Mouse (Mus musculus) adrenal gland, adult 18-20 months (tissue): Measurements from ENCODE around the gene Sesn2. TPM values are rescaled to one million over a fixed set of nuclear protein-coding genes. Genes with fewer than 3 reads are reported as not detected.
"Not testable (repeated sequence)": the region's sequence is repeated elsewhere in the genome, so short reads cannot be mapped to it uniquely, and the experiment has no call there.

Experiments
- DNase-seq, 2 experiments: peaks; one replicate each; pipeline ENCODE4 v3.0.0; 2021 to 2022; ENCODE audit warnings: low spot score in 2 of 2
- long read RNA-seq, 2 experiments: library from polyadenylated mRNA; stranded (forward); transcript quantifications; one replicate each; pipeline ENCODE4 v2.0.0; 2021
- total RNA-seq, 2 experiments: library from RNA; stranded (reverse); gene quantifications; 1 replicate in 1 of 2; 2 replicates in 1 of 2; pipeline ENCODE4 v1.2.3; 2021

Gene Sesn2
- total RNA-seq = 10 to 100 TPM; 20.5 to 21.5 TPM
- long read RNA-seq, experiment 1, transcript Sesn2-201 (10 exons, 3,475 nt) = major isoform, 37 of 42 reads
- long read RNA-seq, experiment 1, partial matches to known transcripts = 4 of 42 reads
- long read RNA-seq, experiment 1, other reads (novel, unspliced or antisense) = 1 of 42 reads
- long read RNA-seq, experiment 2, partial matches to known transcripts = 3 of 9 reads
- long read RNA-seq, experiment 2, other reads (novel, unspliced or antisense) = 3 of 9 reads

DNA sequence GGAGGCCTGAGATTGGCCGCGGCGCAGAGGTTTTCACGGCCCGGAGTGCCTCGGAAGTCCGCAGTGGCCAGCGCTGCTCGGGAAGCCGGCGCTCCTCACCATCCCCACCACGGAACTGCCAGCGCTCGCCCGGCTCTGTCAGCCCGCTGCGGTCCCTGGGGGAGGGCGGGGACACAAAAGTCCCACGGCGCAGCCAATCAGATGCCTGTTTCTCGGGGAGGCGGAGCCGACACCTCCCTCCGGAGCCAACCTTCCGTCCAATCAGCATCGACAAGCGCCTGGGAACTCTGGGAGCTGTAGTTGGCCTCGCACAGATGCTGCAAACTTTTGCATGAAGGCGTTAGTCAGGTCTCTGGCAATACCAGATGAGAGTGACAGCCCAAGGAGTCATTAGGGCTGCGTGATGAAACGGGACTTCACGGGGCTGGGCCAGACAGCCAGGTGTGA is at the start of gene Sesn2:
Gene Sesn2 (minus strand): TSS at position 150 of the 447 bp plus-strand sequence.
- peak; percentile 97 to 99 for DNase-seq

DNA sequence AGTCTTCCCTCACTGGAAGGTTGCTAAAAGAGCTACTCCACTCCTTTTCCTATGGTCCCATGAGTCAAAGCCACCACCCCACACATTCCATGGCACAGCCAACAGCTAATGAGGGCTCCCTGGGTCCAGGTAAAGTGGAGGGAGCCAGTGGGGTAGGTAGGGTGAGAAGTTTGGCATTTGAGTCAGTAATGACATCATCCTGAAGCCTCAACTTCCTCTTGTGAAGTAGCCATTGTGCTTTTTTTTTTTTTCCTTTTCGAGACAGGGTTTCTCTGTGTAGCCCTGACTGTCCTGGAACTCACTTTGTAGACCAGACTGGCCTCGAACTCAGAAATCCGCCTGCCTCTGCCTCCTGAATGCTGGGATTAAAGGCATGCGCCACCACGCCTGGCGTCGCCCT is 45.2 kb upstream of the Sesn2 start:
- not testable (repeated sequence) for DNase-seq

DNA sequence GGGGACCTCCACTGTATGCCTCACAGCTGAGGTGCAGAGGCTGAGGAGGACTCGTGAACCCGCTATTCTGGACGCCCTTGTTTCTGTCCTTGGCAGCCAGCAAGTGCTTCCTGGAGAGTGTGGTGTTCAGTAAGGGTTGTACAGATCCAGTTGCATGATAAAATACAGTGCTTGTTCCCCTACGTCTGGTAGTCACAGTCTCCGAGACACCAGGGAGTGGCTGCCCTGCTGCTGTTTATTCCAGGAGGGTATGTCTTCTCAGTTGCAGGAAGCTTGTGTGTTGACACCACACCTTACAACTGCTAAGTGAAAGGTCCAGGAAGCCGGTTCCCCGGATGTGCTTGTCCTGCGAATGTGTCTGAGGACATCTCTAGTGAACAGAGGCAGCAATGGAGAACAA is 44.4 kb upstream of the Sesn2 start:
- no peak for DNase-seq

DNA sequence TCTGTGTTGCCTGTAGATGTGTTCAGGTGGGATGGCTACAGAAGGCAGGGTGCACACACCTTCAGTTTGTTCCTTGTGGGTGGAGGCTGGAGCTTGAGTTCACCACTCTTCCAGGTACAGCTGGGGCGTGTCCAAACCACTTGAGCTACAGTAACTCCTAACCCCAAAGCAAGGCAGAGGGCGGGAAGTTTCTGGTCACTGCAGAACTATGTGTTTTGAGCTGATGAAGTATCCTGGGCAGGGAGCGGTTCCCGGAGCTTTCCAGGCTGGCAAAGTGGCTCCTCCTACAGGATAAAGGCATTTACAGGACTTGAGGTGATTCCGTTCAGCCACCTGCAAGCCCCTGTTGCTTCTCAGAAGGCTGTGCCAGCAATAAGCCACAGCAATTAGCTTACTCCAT is 43.9 kb upstream of the Sesn2 start:
- DNase-seq = no peak

DNA sequence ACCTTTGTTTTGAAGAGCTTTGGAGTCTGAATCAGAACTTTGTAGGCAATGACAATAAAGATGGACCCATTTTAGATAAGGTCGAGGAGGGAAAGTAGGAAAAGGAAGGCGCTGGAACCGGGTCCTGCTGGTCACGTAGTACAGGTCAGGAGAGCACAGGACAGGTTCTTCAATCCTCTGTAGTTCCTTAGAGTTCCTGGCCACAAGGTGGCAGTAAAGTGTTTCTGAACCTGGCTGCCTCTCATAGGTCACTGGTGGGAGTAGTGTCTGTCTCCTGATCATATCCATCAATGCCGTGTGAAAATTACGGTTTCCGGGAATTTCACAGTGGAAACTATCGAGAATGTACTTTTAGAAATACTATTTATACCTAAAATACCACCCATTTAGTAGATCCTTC is 35.5 kb upstream of the Sesn2 start:
- DNase-seq = peak; percentile 58 to 72

DNA sequence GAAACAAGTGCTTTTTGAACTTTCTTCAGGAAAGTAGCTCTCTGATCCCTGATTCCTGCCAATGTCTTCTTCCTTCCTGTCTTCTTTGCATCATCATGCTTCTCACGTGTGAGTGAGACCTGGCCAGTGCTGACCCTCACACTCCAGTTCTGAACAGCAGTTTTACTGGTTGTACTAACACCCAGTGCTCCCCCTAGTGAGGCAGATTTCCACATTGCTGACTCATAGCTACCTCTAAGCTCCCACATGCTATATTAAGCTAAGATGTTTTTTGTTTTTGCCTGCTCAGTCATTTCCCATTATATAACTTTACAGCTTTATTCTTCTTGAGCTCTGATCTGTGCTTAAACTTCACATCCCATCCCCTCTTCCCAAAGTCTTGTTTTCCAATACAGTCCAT is 32.4 kb upstream of the Sesn2 start:
- DNase-seq = no peak

DNA sequence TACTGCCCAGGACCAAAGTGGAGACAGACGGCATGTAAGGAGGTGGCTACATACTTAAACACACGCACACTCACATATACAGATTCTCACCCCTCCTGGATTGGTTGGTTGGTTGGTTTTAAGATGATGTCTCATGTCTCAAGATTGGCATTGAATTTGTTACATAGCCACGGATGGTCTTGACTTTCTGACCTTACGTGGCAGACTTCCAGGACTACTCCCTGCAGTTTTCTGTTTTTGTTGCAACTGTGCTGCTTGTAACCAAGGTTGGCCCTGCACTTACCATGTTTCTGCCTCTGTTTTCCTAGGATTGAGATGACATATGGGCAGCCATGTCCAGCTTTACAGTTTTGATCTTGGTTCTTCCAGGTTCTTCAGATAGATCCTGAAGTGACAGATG is 31.1 kb upstream of the Sesn2 start:
- peak in 1 of 2 experiments; percentile 39 for DNase-seq

DNA sequence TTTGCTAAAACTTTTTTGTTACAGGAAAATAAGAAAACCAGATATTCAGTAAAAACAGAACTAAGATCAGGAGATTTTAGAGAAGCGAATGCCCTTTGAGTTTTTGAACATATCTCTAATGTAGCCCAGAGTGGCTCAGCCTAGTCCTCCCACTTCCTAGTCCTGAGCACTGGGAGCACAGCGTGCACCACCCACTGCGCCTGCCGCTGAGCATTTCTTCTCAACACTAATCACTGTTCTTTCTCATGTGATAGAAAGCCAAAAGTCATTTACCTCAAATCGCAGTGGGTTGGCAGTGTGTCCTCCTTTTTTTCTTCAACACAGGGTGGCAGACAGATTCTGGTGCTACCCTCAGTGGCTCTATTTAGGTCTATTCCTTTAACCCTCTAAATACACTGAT is 29.2 kb upstream of the Sesn2 start:
- no peak for DNase-seq

DNA sequence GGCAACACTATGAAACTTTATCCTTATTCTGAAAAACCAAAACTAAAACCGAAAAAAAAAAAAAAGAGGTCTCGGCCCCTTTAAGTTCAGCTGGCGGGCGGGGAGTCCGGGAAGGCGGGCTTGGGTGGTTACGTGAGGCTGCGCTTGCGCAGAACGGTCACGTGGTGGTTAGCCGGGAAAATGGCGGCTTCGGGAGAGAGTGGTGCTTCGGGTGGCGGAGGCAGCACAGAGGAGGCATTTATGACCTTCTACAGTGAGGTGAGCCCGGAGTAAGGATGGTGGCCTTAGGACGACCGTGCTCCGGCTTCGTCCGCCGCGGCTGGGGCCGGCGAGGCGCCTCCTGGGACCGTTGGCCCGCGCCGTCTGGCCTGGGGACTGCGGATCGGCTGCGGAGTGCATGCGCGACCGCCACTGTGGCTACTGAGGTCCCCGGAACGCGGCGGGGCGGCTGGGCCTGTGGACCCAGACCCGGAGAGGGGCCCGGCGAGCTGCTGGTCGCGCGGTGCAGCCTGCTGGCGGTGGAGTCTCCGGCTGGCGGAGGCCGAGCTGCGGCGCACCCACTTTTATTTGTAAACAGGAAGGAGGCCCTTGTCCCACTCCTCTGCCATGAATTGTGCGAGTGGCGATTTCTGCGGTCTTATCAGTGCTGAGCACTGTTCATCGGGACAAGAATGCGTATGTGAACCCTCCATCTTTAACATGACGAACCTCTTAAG is 25.3 kb upstream of the Sesn2 start, which contains the start of gene Dnajc8:
Gene Dnajc8 (plus strand): TSS at position 145 of the 716 bp plus-strand sequence.
- DNase-seq = peak; percentile 95

DNA sequence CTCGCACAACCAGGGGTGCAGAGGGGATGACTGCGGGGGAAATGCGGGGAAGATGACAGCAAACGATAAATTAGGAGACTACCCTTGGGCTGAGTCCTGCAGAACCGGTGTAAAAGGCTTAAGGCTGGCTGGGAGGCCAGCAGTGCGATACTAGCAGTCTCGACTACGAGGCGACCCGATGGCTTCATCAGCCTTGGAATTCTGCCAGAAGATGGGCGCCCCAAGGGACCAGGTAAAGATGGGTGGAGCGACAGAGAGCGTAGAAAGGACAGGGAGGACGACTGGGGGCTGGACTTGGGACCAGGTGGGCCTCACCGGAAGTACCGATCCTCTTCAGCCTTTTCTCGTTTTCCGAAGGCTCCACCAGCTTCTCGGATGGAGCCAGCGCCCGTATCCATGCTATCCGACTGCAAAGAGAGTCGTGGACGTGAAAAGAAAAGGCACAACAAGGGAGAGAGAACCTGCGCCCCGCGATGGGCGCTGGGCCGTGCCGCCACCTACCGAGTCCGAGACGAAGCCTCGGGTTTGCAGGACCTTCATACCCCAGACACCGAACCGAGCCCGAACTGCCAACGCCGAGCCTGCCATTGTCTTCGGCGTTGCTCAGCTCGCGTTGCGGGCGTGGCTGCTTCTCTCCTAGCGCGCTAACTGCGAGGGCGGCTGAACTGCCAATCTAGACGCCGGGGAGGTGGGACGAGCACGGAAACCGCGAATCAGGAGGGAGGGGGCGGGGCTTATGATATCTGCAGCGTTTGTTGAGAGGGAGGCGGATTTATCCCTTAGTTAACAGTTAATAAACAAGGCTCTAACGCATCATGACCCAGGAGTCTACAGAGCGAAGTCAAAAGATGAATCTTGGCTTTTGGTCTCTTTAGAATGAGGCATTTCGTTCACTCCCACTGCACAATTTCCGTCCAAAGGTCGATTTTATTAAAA is 22.9 kb upstream of the Sesn2 start, which contains the start of gene Atpif1:
Gene Atpif1 (minus strand): TSS at position 679 of the 936 bp plus-strand sequence.
- peak; percentile 80 for DNase-seq

DNA sequence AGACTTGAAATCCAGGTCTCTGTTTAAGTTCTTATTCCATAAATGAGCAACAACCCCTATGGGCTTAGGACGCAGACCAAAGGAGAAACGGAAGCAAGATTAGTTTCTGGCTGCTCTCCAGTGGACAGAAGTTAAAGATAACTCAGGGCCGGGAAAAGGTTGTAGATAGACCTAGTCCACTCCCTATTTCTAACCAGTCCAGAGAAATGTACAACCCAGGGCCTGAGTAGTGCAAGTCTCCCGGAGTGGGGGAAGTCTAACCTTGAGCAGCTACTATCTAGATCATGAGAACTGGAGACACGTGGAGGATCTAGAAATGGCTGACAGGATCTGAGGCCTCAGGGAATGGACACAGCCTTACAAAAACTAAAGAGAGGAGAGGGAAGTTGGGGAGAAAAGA is 22.2 kb upstream of the Sesn2 start:
- DNase-seq = no peak

DNA sequence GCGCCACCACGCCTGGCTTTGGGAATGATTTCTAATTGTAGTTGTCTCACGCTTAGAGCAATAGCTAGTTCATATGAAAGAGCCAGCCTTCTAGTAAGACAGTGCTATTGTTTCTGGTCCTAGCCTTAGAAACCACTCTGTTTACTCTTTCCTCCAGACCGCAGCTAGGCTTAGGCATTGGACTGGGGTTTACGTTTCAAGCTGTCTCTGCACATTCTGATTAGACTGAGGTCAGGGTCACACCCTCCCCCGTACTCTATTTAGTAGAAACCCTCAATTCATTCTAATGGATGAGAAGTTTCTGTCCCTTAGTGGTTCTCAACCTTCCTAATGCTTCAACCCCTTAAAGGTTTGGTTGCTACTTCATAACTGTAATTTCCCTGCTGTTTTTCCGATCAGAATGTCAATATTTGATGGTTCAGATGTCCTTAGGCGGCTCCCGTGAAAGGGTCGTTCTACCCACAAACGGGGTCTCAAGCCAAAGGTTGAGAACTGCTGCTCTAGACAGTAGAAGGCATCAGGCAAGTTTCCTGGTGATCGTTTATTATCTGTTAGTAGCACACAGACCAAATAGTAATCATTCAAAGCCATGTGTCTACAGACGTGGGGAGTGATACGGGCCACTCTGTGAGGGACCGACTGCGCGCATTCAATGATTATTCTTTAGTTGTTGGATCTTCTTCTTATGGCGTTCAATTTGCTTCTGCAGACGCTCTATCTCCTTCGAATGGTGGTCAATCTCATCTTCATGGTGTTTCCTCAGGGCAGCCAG is 19.9 kb upstream of the Sesn2 start:
- no peak for DNase-seq

DNA sequence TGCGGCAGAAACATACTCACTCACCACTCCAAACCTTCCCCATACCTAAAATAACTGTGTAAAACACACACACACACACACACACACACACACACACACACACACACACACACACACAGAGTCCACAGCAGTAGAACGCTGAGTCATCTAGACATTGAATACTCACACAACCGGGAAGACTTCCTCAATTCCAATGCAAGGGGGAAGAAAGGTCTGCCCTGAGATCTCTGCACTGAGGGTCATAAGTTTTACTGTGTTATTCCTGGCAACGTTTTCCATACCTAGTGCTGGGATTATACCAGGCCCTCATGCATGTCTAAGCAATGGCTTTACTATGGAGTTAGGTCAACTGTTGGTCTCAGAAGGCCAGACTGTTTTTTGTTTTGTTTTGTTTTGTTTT is 19.0 kb upstream of the Sesn2 start:
- no peak for DNase-seq

DNA sequence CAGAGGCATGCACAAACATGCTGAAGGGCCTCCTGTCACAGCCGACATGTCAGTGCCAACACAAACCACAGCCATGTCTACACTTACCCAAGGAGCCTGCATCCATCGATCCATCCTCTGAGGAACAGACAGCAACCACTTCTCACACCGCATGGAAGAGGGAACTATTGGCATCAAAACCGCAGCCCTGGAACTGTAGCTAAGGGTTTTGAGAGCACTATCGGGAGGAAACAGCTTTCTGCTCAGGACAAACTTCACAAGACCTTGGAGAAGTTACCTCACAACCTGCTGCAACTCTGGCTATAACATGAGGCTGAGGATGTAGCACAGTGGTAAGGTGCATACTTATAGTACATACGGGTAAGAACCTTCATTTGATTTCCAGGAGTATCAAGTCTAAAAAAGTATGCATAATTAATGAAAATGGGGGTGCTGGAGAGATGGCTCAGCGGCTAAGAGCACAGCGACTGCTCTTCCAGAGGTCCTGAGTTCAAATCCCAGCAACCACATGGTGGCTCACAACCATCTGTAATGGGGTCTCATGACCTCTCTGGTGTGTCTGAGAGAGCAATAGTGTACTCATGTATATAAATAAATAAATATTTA is 17.7 kb upstream of the Sesn2 start:
- DNase-seq = no peak

DNA sequence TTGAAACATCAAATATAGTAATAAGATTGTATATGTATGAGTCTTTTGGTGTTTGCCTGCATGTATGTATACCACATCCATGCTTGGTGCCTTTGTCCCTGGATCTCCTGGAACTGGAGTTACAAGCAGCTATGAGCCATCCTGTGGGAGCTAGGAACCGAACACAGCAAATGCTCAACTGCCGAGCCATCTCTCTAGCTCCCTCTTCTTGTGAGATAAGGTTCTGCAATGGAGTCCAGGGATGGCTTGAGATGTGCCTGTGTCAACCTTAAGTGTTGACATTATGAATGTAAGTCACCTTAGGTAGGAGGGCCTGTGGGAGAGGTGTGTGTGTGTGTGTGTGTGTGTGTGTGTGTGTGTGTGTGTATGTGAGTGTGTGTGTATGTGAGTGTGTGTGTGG is 16.4 kb upstream of the Sesn2 start:
- DNase-seq = no peak

DNA sequence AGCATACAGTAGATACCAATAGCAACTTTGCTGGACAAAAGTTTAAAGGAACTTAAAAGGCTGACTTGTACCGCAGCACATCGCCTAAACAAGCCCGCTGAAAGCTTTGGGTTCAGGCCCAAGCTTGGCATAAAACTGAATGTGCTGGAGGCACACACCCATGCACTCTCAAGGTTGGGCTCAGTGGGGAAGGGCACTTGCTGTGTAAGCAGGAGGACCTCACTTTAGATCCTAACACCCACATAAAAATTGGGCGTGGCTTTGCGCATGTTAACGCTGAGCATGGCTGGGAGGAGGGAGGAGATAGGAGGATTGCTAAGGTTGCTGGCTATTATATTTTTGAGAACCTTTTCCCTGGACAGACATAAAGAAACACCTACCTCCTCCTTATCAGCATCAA is 14.5 kb upstream of the Sesn2 start:
- DNase-seq = no peak

DNA sequence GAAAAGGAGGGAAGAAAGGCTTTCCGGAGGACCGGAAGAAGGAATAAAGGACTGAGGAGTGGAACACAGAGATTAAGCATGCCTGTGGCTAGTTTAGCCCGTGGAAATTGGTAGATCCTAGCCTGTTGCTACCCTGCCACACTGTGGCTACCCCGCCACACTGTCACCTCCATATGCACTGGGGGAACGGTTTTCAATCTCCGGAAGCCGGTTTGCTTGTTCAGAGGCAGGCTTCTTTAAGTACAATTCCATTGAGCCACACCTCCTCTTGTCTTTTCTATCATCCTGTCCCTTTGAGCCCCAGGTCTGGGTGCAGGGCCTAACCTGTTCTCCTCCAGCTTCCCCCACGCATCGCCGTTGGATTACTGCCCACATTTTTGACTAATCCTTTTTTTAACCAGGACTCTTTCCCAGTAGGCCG is 14.0 kb upstream of the Sesn2 start:
- DNase-seq = no peak

DNA sequence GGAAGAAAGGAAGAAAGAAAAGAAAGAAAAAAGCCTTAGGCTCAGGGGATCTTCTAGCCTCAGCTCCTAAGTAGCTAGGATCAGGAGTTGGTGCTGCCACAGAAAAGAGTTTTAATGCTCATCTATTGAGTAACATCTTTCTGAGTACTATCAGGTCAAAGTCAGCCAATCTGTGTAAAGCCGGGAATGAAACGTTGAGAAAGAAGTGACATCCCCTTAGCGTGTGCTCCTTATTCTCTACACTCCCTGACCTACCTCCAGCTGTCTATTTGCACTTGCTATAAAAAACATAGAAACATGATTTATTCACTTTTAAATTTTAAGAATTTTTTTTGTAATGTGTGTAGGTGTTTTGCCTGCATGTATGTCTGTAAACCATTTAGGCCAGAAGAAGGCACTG is 8.9 kb upstream of the Sesn2 start:
- no peak for DNase-seq

DNA sequence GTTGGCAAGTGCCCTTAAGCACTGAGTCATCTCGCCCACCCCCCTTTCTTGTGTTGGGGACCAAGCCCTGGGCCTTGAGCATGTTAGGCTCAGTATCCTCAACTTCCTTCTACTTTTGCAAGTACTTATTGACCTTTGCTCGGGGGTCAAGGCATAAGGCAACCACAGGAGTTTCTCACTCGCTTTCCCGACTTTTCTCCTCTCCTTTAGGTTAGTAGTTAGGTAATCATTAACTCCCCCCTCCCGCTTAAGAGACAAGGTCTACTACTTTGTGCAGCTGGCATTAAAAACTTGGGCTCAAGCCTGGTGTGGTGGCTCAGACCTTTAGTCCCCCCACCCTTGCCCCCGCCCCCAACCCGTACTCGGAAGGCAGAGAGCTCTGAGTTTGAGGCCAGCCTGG is 7.8 kb upstream of the Sesn2 start:
- no peak for DNase-seq
